Mouse (Mus musculus): ENCODE data around the gene Car14. TPM values are rescaled to one million over a fixed set of nuclear protein-coding genes. Genes with fewer than 3 reads are reported as not detected.

The Car14 gene
- polyA plus RNA-seq, 1 experiment from 2014 or later: 45.5 TPM

Other genes starting within 250 kb of the Car14 start
- gene Mcl1, start 245.9 kb downstream of the Car14 start, polyA plus RNA-seq (2014; fragmentation: Nextera tagmentation; extraction: Ambion mirVana): 54.3 and 57.2 TPM in 2 replicates
- gene Adamtsl4, start 216.8 kb downstream of the Car14 start, polyA plus RNA-seq (2014; fragmentation: Nextera tagmentation; extraction: Ambion mirVana): 6.3 and 7.0 TPM in 2 replicates
- gene Ecm1, start 165.1 kb downstream of the Car14 start, polyA plus RNA-seq (2014; fragmentation: Nextera tagmentation; extraction: Ambion mirVana): 62.7 and 66.1 TPM in 2 replicates
- gene Tars2, start 144.5 kb downstream of the Car14 start, polyA plus RNA-seq (2014; fragmentation: Nextera tagmentation; extraction: Ambion mirVana): 38.9 and 41.3 TPM in 2 replicates
- gene Rprd2, start 85.8 kb downstream of the Car14 start, polyA plus RNA-seq (2014; fragmentation: Nextera tagmentation; extraction: Ambion mirVana): 19.1 and 22.0 TPM in 2 replicates
- 29.0 and 33.7 TPM in 2 replicates for gene Prpf3, start 48.8 kb downstream of the Car14 start, polyA plus RNA-seq (2014; fragmentation: Nextera tagmentation; extraction: Ambion mirVana)
- gene Mrps21, start 33.2 kb downstream of the Car14 start, polyA plus RNA-seq (2014; fragmentation: Nextera tagmentation; extraction: Ambion mirVana): 415 and 468 TPM in 2 replicates
- 3.1 and 3.9 TPM in 2 replicates for gene Ciart, start 22.4 kb downstream of the Car14 start, polyA plus RNA-seq (2014; fragmentation: Nextera tagmentation; extraction: Ambion mirVana)
- 45.1 and 51.7 TPM in 2 replicates for gene BC028528, start 12.7 kb downstream of the Car14 start, polyA plus RNA-seq (2014; fragmentation: Nextera tagmentation; extraction: Ambion mirVana)
- 38.4 and 48.0 TPM in 2 replicates for gene Aph1a, start 10.7 kb downstream of the Car14 start, polyA plus RNA-seq (2014; fragmentation: Nextera tagmentation; extraction: Ambion mirVana)
- 58.3 and 65.3 TPM in 2 replicates for gene Anp32e, start 24.6 kb upstream of the Car14 start, polyA plus RNA-seq (2014; fragmentation: Nextera tagmentation; extraction: Ambion mirVana)
- gene Plekho1, start 91.3 kb upstream of the Car14 start, polyA plus RNA-seq (2014; fragmentation: Nextera tagmentation; extraction: Ambion mirVana): 65.0 and 73.7 TPM in 2 replicates
- gene Vps45, start 153.8 kb upstream of the Car14 start, polyA plus RNA-seq (2014; fragmentation: Nextera tagmentation; extraction: Ambion mirVana): 22.8 and 24.4 TPM in 2 replicates
- gene Otud7b, start 199.8 kb upstream of the Car14 start, polyA plus RNA-seq (2014; fragmentation: Nextera tagmentation; extraction: Ambion mirVana): 12.6 and 16.2 TPM in 2 replicates

Data from heart, embryonic 14.5 days (tissue).